Mouse (Mus musculus) cortical plate, adult 2 months (tissue): ENCODE results near the gene Retsat.

Source experiments
- CTCF ChIP-seq: fragments of 200-500 bp; IDR thresholded peaks from 2 replicates; pipeline ENCODE4 v1.5.1; 2011; ENCODE audit warnings: mild to moderate bottlenecking, control low read depth, low read length; ENCODE audit not compliant: insufficient read depth; ENCODE audit errors: extremely low read depth
- POLR2A ChIP-seq: fragments of 200-500 bp; IDR thresholded peaks from 2 replicates; pipeline ENCODE4 v1.6.1; 2011; ENCODE audit warnings: mild to moderate bottlenecking, low read length, control low read depth; ENCODE audit not compliant: insufficient read depth; ENCODE audit errors: extremely low read depth

DNA sequence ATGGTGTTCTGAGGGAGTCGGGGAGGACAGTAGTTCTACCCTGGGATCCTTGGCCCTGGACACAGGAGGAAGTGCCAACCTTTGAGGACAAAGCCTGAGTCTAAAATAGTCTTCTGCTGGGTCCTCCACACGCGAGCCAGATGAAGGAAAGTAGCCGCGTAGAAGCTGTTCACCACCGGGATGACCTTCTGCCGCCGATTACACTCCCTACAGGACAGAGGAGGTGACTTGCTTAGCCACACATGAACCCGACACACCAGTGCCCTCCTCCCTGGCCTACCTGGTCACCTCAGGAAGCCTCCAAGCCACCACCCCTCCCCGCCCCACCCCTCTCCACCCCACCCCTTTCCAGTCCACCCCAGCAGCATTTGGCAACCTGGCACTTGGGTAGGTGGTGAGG is 29.5 kb upstream of the Retsat start:
- no peak for TF ChIP-seq POLR2A
- no peak for TF ChIP-seq CTCF
